Mouse (Mus musculus): Measurements from ENCODE around the gene Ubald2.

- TF ChIP-seq CTCF (IDR thresholded peaks at IDR 0.05) = no peak
- TF ChIP-seq EP300 (IDR thresholded peaks at IDR 0.05) = no peak
Observed at GRCm38 (mm10) chr11:116426852-116427575, 6.9 kb upstream of the Ubald2 start.
